Mouse (Mus musculus) liver, embryonic 14.5 days (tissue): ENCODE measurements around the gene Gm44502.

ENCODE experiments used
- CTCF ChIP-seq: IDR thresholded peaks from 2 replicates; pipeline ENCODE4 v1.5.1; 2016; ENCODE audit warnings: antibody characterized with exemption, low read depth, control low read depth
- EP300 ChIP-seq: IDR thresholded peaks from 2 replicates; pipeline ENCODE4 v1.6.1; 2016; ENCODE audit warnings: antibody characterized with exemption, low read depth

DNA sequence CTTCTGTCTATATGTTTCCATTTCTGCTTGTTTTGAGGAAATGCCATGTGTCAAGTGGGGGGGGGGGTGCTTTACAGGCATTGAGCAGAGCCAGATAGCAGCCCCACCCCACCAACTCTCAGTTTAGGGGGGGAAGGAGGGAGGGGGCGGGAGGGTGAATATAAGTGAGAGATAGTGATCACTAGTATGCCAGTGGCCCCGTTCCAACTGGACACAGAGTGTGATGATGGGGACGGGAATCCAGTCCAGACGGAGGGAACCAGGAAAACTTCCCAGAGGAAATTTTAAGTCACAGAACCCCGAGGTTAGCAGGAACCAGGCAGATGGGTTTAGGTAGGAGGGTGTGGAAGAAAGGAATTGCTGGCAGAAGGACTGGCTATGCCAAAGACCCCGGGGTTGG, 26.1 kb upstream of the Gm44502 start:
- TF ChIP-seq CTCF (no peak), EP300 (no peak)
